Mouse (Mus musculus) kidney, embryonic 14.5 days (tissue): ENCODE results near the gene St6galnac3. TPM values are rescaled to one million over a fixed set of nuclear protein-coding genes. Genes with fewer than 3 reads are reported as not detected.
A peak's percentile ranks its signal among the peaks of the same experiment; 100 is the strongest.

Source experiments
- ATAC-seq: fragments of 200-750 bp; cut with Nextera tagmentation; 2 replicates; pipeline ENCODE4 v1.8.0; 2017; ENCODE audit warnings: moderate number of reproducible peaks, mild to moderate bottlenecking, moderate TSS enrichment, moderate library complexity; ENCODE audit not compliant: low FRiP score, low TSS enrichment
- H3K27ac ChIP-seq: fragments of 300-500 bp; sonication (generic); 2 replicates; pipeline ENCODE4 v1.5.1; 2014; ENCODE audit warnings: low read depth, mild to moderate bottlenecking, low read length, moderate library complexity, mixed read lengths
- H3K27me3 ChIP-seq: fragments of 300-500 bp; sonication (generic); 2 replicates; pipeline ENCODE4 v1.6.1; 2014; ENCODE audit warnings: mild to moderate bottlenecking, low read length; ENCODE audit not compliant: control insufficient read depth, insufficient read depth
- H3K36me3 ChIP-seq: fragments of 300-500 bp; sonication (generic); 2 replicates; pipeline ENCODE4 v1.6.1; 2014; ENCODE audit warnings: low read length, mixed read lengths; ENCODE audit not compliant: control insufficient read depth, insufficient read depth
- H3K4me1 ChIP-seq: fragments of 300-500 bp; sonication (generic); 2 replicates; pipeline ENCODE4 v1.6.1; 2014; ENCODE audit warnings: low read length, mixed read lengths; ENCODE audit not compliant: control insufficient read depth, insufficient read depth
- H3K4me2 ChIP-seq: fragments of 300-500 bp; sonication (generic); replicated peaks from 2 replicates; pipeline ENCODE4 v1.6.1; 2014; ENCODE audit warnings: low read depth, mild to moderate bottlenecking, low read length
- H3K4me3 ChIP-seq: fragments of 300-500 bp; sonication (generic); 2 replicates; pipeline ENCODE4 v1.5.1; 2014; ENCODE audit warnings: mild to moderate bottlenecking, low read length
- H3K9ac ChIP-seq: fragments of 300-500 bp; sonication (generic); 2 replicates; pipeline ENCODE4 v1.6.1; 2014; ENCODE audit warnings: low read depth, mild to moderate bottlenecking, low read length, moderate library complexity
- H3K9me3 ChIP-seq: fragments of 300-500 bp; sonication (generic); 2 replicates; pipeline ENCODE4 v1.6.1; 2016; ENCODE audit warnings: low read length; ENCODE audit not compliant: control insufficient read depth
- WGBS: fragments of 180-500 bp; shearing (Covaris S2); extraction: QIAGEN DNeasy Blood & Tissue Kit; methylation state at CpG from one replicate; pipeline ENCODE4 v1.1.7; 2014; 5-methylcytosine and 5-hydroxymethylcytosine counted together
- polyA plus RNA-seq: library from polyadenylated mRNA; unstranded; fragments of >200 nt; fragmentation: Nextera tagmentation; extraction: Ambion mirVana; gene quantifications from 2 replicates; pipeline ENCODE4 v1.2.1, GENCODE M21; 2014

The St6galnac3 gene
- polyA plus RNA-seq, 1 experiment from 2014 or later: 63.8 TPM

DNA sequence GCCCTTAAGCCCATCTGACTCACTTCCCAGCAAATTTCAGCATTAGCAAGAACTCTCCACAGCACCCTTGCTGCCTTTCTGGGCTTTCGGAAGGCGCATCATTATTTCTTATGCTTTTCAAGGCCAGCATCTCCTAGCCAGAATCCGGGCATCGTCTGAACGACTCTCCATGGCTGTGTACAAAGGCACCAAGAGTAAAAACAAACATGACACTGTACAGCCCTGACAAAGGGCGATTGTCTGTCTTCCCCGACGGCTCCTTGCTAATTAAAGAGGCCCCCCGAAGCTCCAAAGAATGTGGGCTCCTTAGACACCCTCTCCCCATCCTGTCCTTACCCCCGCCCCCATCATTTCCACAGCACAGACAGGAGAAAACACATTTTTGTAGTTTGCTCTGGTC is 13.4 kb upstream of the St6galnac3 start:
- WGBS: 41% methylated on average over 10 of the region's 10 CpGs
- Histone ChIP-seq H3K4me3 (no peak overlapping the region), H3K4me1 (0 out of 2 replicates have a peak, but pooled peaks cover 3% of the 10 kb centered on the region), H3K9ac (no peak overlapping the region), H3K27ac (no peak overlapping the region), H3K27me3 (no peaks in the 10 kb centered on the region), H3K36me3 (no peaks in the 10 kb centered on the region), H3K9me3 (no peaks in the 10 kb centered on the region), H3K4me2 (no peak overlapping the region)
- no peak for ATAC-seq

DNA sequence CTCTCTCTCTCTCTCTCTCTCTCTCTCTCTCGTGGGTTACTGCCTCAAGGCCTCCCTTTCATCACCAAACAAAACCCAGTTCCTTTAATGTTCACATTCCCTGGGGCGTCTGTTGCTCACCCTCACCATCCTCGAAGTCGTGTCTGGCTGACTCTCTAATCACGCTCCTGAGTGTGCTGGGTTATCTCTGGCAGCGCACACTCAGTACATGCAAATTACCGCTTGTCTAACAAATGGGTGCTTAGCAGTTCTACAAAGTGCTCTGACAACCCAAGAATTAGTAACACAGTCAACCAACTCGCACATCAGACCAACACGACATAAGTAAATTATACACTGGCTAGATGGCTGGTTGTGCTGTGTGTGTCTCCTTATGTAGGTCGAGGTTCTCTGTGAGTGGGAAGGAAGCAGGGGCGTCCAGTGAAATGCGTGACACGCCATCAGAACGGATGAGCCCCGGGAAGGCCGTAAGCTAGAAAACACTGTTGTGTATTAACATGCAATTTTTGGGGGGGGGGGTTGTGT is 11.8 kb upstream of the St6galnac3 start:
- Histone ChIP-seq H3K27ac (no peak overlapping the region), H3K4me3 (no peak overlapping the region), H3K9me3 (no peaks in the 10 kb centered on the region), H3K27me3 (no peaks in the 10 kb centered on the region), H3K9ac (no peak overlapping the region), H3K4me2 (no peak overlapping the region), H3K4me1 (peaks cover 8% of the 10 kb centered on the region; the same call in 1 of the 2 replicates), H3K36me3 (no peaks in the 10 kb centered on the region)
- ATAC-seq: no peak
- WGBS: 82% methylated on average over 16 of the region's 16 CpGs

DNA sequence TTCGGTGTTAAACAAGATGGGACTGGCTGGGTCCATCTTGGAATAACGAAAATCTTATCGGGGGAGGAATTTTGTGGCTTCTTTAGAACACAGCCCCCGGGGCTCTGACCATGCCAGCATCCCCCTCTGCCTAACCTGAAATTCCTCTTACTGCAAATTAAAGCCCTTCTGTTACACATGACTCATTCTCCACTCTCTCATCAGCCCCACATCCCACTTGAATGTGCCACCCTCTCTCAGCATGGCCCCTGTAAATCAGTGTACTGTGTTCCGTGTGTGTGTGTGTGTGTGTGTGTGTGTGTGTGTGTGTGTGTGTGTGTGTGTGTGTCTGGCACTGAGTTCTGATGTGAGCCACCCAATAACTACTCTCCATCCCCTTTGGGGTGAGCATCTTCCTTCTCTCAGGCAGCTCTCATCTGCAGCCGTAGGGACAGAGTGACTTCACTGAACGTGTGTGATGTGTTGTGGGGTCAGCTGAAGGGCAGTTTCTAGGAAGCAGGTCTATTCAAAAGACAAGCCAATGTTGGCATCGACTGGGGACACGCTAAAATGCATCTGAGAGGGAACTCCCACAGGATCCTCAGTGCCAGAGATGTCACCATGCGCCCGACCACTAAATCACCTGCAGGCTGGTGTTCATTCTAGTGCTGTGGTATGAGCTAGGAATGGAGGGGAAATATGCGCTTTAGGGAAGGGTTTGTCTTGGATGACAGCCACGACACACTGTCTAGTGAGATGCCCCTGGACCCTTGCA is 11.0 kb upstream of the St6galnac3 start:
- Histone ChIP-seq H3K36me3 (no peaks in the 10 kb centered on the region), H3K27me3 (no peaks in the 10 kb centered on the region), H3K4me2 (no peak overlapping the region), H3K27ac (no peak overlapping the region), H3K4me1 (peaks cover 9% of the 10 kb centered on the region; the same call in 1 of the 2 replicates), H3K9me3 (no peaks in the 10 kb centered on the region), H3K9ac (no peak overlapping the region), H3K4me3 (no peak overlapping the region)
- 64% methylated on average over 13 of the region's 13 CpGs for WGBS
- no peak for ATAC-seq

DNA sequence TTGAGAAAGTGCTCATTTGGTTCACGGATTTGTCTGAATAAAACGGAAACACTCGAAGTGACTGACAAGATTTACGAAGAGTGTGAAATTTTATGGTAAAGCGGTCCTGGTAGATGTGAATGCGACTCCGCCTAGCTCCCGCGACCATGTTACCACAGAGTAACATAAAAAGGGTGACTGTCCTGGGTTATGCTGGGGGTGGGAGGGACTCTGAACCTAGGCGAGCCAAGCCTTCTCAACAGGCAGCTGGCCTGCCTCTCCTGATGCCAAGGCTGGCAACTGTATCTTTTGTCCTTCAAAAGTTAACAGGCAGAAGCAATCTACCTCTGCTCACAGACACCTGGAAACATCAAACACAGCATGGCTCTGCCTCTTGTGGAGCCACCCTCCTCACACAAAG is 9.8 kb upstream of the St6galnac3 start:
- Histone ChIP-seq H3K4me1 (peaks cover 9% of the 10 kb centered on the region; the same call in 1 of the 2 replicates), H3K27ac (no peak overlapping the region), H3K36me3 (no peaks in the 10 kb centered on the region), H3K9ac (no peak overlapping the region), H3K4me2 (no peak overlapping the region), H3K9me3 (no peaks in the 10 kb centered on the region), H3K27me3 (no peaks in the 10 kb centered on the region; the same call in 1 of the 2 replicates), H3K4me3 (no peak overlapping the region)
- no peak for ATAC-seq
- 47% methylated on average over 10 of the region's 10 CpGs for WGBS

DNA sequence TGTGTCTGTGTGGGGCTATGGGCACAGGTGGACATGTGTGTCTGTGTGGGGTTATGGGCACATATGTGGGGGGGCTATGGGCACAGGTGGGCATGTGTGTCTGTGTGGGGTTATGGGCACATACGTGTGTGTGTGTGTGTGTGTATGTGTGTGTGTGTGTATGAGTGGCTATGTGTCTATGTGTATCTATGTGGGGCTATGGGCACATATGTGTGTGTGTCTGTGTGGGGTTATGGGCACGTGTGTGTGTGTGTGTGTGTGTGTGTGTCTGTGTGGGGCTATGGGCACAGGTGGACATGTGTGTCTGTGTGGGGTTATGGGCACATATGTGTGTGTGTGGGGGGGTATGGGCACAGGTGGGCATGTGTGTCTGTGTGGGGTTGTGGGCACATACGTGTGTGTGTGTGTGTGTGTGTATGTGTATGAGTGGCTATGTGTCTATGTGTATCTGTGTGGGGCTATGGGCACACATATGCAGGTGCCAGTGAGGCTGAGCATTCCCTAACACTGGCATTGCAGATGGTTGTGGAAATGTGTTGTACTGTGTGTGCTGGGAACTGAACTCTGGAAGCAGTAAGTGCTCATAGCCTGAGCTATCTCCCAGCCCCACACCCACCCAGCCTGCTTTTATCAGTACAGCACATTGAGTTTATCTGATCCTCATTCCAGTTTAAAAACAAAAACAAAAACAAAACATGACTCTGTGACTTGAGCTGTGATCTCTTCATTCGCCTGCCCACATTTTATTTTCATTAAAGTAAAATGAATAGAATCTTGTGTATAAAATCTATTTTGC is 8.6 kb upstream of the St6galnac3 start:
- WGBS: 86% methylated on average over 4 of the region's 4 CpGs
- peaks cover 9% of the 10 kb centered on the region; the same call in 1 of the 2 replicates for H3K4me1 ChIP-seq

DNA sequence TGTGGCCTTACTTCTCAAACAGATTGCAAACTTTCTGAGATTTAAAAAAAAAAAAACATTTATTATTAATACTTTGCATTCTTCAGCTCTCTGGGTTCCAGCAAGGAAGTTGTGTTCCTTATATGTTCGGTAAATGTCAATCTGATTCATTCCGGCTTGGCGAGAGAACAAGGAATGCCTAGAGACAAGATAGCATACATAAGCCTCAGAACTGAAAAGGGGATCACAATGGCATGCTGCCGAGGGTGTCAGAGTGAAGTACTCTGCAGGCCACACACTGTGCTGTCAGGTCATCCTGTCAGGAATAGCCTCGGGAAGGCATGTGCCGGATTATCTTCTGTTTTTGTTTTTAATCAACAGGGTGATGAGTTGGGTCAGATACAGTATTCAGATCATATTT is 7.8 kb upstream of the St6galnac3 start:
- ATAC-seq: no peak
- WGBS: 55% methylated on average over 6 of the region's 6 CpGs
- no peaks in the 10 kb centered on the region; the same call in 1 of the 2 replicates for H3K27me3 ChIP-seq
- H3K4me3 ChIP-seq: no peak overlapping the region
- H3K4me1 ChIP-seq: peaks cover 9% of the 10 kb centered on the region; the same call in 1 of the 2 replicates
- no peaks in the 10 kb centered on the region for H3K36me3 ChIP-seq
- no peak overlapping the region for H3K4me2 ChIP-seq
- H3K9ac ChIP-seq: no peak overlapping the region
- no peak overlapping the region for H3K27ac ChIP-seq
- H3K9me3 ChIP-seq: no peaks in the 10 kb centered on the region

More for the DNA sequence above, 8.6 kb upstream of the St6galnac3 start:
- no peaks in the 10 kb centered on the region for H3K9me3 ChIP-seq
- no peaks in the 10 kb centered on the region for H3K36me3 ChIP-seq
- H3K4me2 ChIP-seq: no peak overlapping the region
- no peak overlapping the region for H3K27ac ChIP-seq
- H3K4me3 ChIP-seq: no peak overlapping the region
- H3K27me3 ChIP-seq: no peaks in the 10 kb centered on the region; the same call in 1 of the 2 replicates
- H3K9ac ChIP-seq: no peak overlapping the region
- ATAC-seq: 0 out of 2 replicates have a peak, but pooled peaks have one; percentile 17

DNA sequence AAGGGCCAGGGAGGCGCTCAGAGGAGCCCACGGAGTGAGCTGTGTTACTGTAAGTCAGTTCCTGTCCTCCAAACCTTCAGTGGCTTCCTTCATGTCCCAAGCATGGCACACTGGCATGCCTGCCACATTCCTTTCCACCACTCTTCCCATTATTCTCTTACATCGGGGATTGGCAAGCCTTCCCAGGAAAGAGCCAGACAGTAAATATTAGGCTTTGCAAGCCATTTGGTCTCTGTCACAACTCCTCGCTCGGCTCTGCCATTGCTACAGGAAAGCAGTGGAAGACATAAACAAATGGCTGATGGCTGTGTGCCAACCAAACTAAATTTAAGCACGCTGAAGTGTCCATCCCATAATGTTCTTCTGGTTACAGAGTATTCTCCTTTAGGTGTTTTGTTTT is 7.1 kb upstream of the St6galnac3 start:
- 41% methylated on average over 6 of the region's 6 CpGs for WGBS
- Histone ChIP-seq H3K4me2 (no peak overlapping the region), H3K36me3 (no peaks in the 10 kb centered on the region), H3K4me1 (peaks cover 9% of the 10 kb centered on the region; the same call in 1 of the 2 replicates), H3K9me3 (no peaks in the 10 kb centered on the region), H3K27ac (no peak overlapping the region), H3K4me3 (no peak overlapping the region), H3K27me3 (no peaks in the 10 kb centered on the region; the same call in 1 of the 2 replicates), H3K9ac (no peak overlapping the region)
- no peak for ATAC-seq

DNA sequence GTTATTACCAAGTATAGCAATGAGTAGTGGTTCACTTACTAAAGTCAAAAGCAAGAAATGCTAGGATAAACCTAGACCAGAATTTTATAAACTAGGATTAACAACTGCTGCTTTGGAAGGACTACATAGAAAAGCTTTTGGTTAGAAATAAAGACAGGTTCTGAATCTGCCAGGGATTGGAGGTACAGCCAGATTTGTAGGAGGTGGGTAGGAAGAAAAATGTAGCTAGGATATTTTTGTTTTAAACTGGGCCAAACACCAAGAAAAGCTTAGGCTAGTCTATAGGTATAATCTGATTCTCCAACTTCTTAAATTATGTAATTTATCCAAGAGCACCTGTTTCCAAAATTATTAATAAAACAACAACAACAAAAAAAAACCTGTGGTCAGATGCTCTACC is 3.6 kb upstream of the St6galnac3 start:
- H3K4me1 ChIP-seq: peaks cover 19% of the 10 kb centered on the region
- H3K27ac ChIP-seq: no peak overlapping the region
- no peaks in the 10 kb centered on the region for H3K9me3 ChIP-seq
- H3K27me3 ChIP-seq: no peaks in the 10 kb centered on the region; the same call in 1 of the 2 replicates
- H3K4me3 ChIP-seq: no peak overlapping the region
- no peaks in the 10 kb centered on the region for H3K36me3 ChIP-seq
- no peak overlapping the region for H3K9ac ChIP-seq
- H3K4me2 ChIP-seq: no peak overlapping the region
- ATAC-seq: no peak
